Mouse (Mus musculus) embryonic facial prominence, embryonic 15.5 days (tissue): ENCODE measurements around the gene Serpina12. TPM values are rescaled to one million over a fixed set of nuclear protein-coding genes. Genes with fewer than 3 reads are reported as not detected.

Experiments used
- ATAC-seq: fragments of 200-750 bp; cut with Nextera tagmentation; 2 replicates; pipeline ENCODE4 v1.8.0; 2017; ENCODE audit warnings: low read depth, moderate TSS enrichment; ENCODE audit not compliant: insufficient number of reproducible peaks, low FRiP score, low TSS enrichment
- H3K27ac ChIP-seq: fragments of 300-500 bp; sonication (generic); replicated peaks from 2 replicates; pipeline ENCODE4 v1.5.1; 2015; ENCODE audit warnings: mild to moderate bottlenecking, inconsistent platforms
- H3K27me3 ChIP-seq: fragments of 300-500 bp; sonication (generic); 2 replicates; pipeline ENCODE4 v1.6.1; 2015; ENCODE audit warnings: inconsistent platforms
- H3K36me3 ChIP-seq: fragments of 300-500 bp; sonication (generic); 2 replicates; pipeline ENCODE4 v1.6.1; 2015; ENCODE audit warnings: mild to moderate bottlenecking, inconsistent platforms
- H3K4me1 ChIP-seq: fragments of 300-500 bp; sonication (generic); 2 replicates; pipeline ENCODE4 v1.6.1; 2015; ENCODE audit warnings: inconsistent platforms
- H3K4me2 ChIP-seq: fragments of 300-500 bp; sonication (generic); replicated peaks from 2 replicates; pipeline ENCODE4 v1.6.1; 2015; ENCODE audit warnings: mild to moderate bottlenecking, inconsistent platforms
- H3K4me3 ChIP-seq: fragments of 300-500 bp; sonication (generic); replicated peaks from 2 replicates; pipeline ENCODE4 v1.5.1; 2015; ENCODE audit warnings: mild to moderate bottlenecking, inconsistent platforms
- H3K9ac ChIP-seq: fragments of 300-500 bp; sonication (generic); 2 replicates; pipeline ENCODE4 v1.6.1; 2015; ENCODE audit warnings: inconsistent platforms
- H3K9me3 ChIP-seq: fragments of 300-500 bp; sonication (generic); replicated peaks from 2 replicates; pipeline ENCODE4 v1.6.1; 2016; ENCODE audit warnings: inconsistent platforms
- WGBS: fragments of 180-500 bp; shearing (Covaris S2); methylation state at CpG from one replicate; pipeline ENCODE4 v1.1.7; 2015; 5-methylcytosine and 5-hydroxymethylcytosine counted together
- polyA plus RNA-seq: library from polyadenylated mRNA; unstranded; fragments of >200 nt; fragmentation: Nextera tagmentation; extraction: Ambion mirVana; gene quantifications from 2 replicates; pipeline ENCODE4 v1.2.1, GENCODE M21; 2015

The Serpina12 gene
- 0.16 and 0.38 TPM in 2 replicates for polyA plus RNA-seq

GRCm38 (mm10) chr12:104044343-104044742, at the start of gene Serpina12:
Gene Serpina12, minus strand, starts transcription at chr12:104044443.
- Histone ChIP-seq H3K4me3 (no peak within 1 kb of the TSS), H3K27ac (no peak within 1 kb of the TSS), H3K27me3 (no peaks in the 10 kb centered on the region), H3K4me2 (no peak within 1 kb of the TSS), H3K9me3 (no peaks in the 10 kb centered on the region), H3K4me1 (no peaks in the 10 kb centered on the region), H3K36me3 (no peaks in the 10 kb centered on the region), H3K9ac (no peak within 1 kb of the TSS)
- no peak for ATAC-seq
- WGBS = 84% methylated on average over 7 of the region's 7 CpGs

DNA sequence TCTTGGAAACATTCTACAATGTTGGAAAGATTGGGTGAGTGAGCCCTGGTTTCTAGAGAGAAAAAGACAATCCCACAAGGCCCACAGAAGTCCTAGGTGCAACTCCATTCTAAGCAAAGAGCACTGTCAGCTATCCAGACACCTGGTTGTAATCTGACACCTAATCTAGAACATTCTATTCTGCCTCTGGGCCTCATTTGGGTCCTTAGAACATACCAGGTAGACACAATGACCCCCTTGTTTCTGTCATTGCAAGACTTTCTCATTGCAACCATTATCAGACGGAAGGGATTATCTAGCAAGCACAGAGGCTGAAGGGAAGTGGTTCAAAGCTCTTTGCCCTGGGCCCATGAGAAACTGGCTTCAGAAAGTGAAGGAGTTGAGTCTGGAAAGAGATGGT, 47.1 kb upstream of the Serpina12 start:
- ATAC-seq = no peak
- Histone ChIP-seq H3K4me2 (no peak overlapping the region), H3K36me3 (no peaks in the 10 kb centered on the region), H3K9ac (no peak overlapping the region), H3K4me3 (no peak overlapping the region), H3K27me3 (no peaks in the 10 kb centered on the region), H3K4me1 (no peaks in the 10 kb centered on the region), H3K9me3 (no peaks in the 10 kb centered on the region), H3K27ac (no peak overlapping the region)
- 68% methylated on average over 1 of the region's 1 CpGs for WGBS

DNA sequence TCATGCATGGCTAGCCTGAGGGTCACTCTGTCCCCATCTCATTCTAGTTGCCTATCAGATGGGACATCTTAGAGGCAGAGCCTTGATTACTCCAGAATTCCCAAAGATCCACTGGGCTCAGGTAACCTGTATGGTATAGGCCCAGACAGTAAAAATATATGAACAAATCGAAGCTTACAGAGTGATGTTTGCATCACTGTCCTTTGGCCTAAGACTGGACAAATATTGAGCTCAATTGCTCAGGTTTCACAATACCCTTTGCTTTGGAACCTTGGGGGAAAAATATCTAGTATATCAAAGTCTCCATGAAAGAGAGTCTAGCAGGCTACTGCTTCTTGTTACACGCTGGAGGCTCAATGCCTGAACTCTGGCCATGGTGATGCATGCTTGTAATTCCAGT, 45.9 kb upstream of the Serpina12 start:
- Histone ChIP-seq H3K27ac (no peak overlapping the region), H3K4me3 (no peak overlapping the region)
- 67% methylated on average over 2 of the region's 2 CpGs for WGBS

DNA sequence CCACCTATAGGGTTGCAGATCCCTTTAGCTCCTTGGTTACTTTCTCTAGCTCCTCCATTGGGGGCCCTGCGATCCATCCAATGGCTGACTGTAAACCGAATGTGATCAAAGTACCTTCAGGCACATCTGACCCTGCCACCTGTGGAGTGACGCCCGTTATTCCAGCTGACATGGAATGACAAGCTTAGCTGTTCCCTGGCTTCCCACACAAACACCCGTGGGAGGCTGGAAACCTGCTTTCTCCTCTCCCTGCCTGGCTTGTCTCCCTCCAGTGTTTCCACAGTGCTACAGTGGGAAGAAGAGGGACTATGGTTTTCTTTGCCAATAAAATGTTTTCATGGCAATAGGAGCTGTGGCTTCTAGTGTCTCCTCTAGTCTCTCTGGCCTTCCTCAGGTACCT, 28.0 kb upstream of the Serpina12 start:
- ATAC-seq = no peak
- no peaks in the 10 kb centered on the region for H3K36me3 ChIP-seq
- H3K4me3 ChIP-seq = no peak overlapping the region
- no peaks in the 10 kb centered on the region for H3K9me3 ChIP-seq
- no peaks in the 10 kb centered on the region for H3K27me3 ChIP-seq
- no peak overlapping the region for H3K4me2 ChIP-seq
- WGBS = 58% methylated on average over 5 of the region's 5 CpGs
- no peaks in the 10 kb centered on the region for H3K4me1 ChIP-seq
- H3K9ac ChIP-seq = no peak overlapping the region
- H3K27ac ChIP-seq = no peak overlapping the region

More for the DNA sequence above, 45.9 kb upstream of the Serpina12 start:
- H3K36me3 ChIP-seq = no peaks in the 10 kb centered on the region
- H3K9ac ChIP-seq = no peak overlapping the region
- H3K4me1 ChIP-seq = no peaks in the 10 kb centered on the region
- no peak overlapping the region for H3K4me2 ChIP-seq
- ATAC-seq = no peak
- no peaks in the 10 kb centered on the region for H3K27me3 ChIP-seq
- H3K9me3 ChIP-seq = no peaks in the 10 kb centered on the region

- Histone ChIP-seq H3K4me2 (no peak overlapping the region), H3K36me3 (no peaks in the 10 kb centered on the region), H3K4me3 (no peak overlapping the region), H3K27ac (no peak overlapping the region), H3K9me3 (no peaks in the 10 kb centered on the region), H3K27me3 (no peaks in the 10 kb centered on the region), H3K9ac (no peak overlapping the region), H3K4me1 (no peaks in the 10 kb centered on the region)
- ATAC-seq = no peak
- WGBS = 27% methylated on average over 1 of the region's 1 CpGs
These were observed 27.5 kb upstream of the Serpina12 start for GRCm38 (mm10) chr12:104071708-104072107.

GRCm38 (mm10) chr12:104069620-104070019, 25.4 kb upstream of the Serpina12 start:
- no peak for ATAC-seq
- no peak overlapping the region for H3K4me2 ChIP-seq
- no peaks in the 10 kb centered on the region for H3K36me3 ChIP-seq
- H3K4me1 ChIP-seq = no peaks in the 10 kb centered on the region
- H3K27ac ChIP-seq = no peak overlapping the region
- H3K9me3 ChIP-seq = no peaks in the 10 kb centered on the region
- no peaks in the 10 kb centered on the region for H3K27me3 ChIP-seq
- no peak overlapping the region for H3K4me3 ChIP-seq
- H3K9ac ChIP-seq = no peak overlapping the region
- 6% methylated on average over 2 of the region's 2 CpGs for WGBS

- Histone ChIP-seq H3K9ac (no peak overlapping the region), H3K36me3 (no peaks in the 10 kb centered on the region), H3K4me2 (no peak overlapping the region), H3K4me3 (peak overlapping the region; percentile 14; the same call in 1 of the 2 replicates), H3K9me3 (no peaks in the 10 kb centered on the region), H3K4me1 (no peaks in the 10 kb centered on the region), H3K27ac (no peak overlapping the region), H3K27me3 (no peaks in the 10 kb centered on the region)
- ATAC-seq = no peak
- WGBS = 27% methylated on average over 4 of the region's 4 CpGs
These were observed 23.3 kb upstream of the Serpina12 start for GRCm38 (mm10) chr12:104067549-104067948.

DNA sequence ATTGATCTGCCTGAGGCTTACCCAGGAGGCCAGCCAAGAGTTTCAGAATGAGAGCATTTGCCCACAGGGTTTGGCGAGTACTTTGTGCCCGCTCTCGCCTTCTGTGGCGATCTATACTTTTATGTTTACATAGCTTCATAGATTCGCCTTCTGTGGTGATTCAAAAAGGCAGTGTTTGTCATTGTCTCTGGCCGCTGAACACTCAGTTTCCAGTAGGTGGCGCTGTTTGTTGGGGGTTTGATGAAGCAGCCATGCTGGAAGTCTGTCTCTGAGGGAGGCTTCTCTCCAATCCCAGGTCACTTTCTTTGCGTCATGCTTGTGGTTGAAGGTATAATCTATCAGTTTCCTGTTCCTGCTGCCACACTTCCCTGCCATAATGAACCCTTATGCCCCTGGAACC, 22.0 kb upstream of the Serpina12 start:
- Histone ChIP-seq H3K9me3 (no peaks in the 10 kb centered on the region), H3K27me3 (no peaks in the 10 kb centered on the region), H3K4me3 (no peak overlapping the region), H3K4me2 (no peak overlapping the region), H3K4me1 (no peaks in the 10 kb centered on the region), H3K27ac (no peak overlapping the region), H3K9ac (no peak overlapping the region), H3K36me3 (no peaks in the 10 kb centered on the region)
- WGBS = 27% methylated on average over 8 of the region's 8 CpGs
- no peak for ATAC-seq

DNA sequence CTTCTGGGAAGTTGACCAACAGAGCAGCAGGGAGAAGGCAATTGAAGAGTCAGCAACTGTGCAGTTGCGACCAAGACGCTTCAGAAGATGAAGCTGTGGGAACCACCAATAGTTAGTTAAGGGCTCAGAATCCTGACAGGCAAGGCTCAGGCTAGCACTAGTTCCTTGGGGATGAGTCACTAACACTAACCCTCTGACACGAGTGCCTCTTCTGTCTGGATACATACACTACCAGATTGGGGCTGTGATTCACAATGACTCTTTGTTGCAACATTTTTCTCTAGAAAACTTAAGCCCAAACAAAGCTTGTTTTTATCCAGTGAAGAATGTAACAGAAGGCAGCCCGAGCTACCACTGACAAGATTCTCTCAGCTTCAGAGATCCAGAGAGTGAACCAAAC, 20.8 kb upstream of the Serpina12 start:
- H3K27me3 ChIP-seq = no peaks in the 10 kb centered on the region
- H3K36me3 ChIP-seq = no peaks in the 10 kb centered on the region
- no peak; the same call in 1 of the 2 replicates for ATAC-seq
- no peaks in the 10 kb centered on the region for H3K9me3 ChIP-seq
- H3K27ac ChIP-seq = no peak overlapping the region
- no peak overlapping the region for H3K4me2 ChIP-seq
- H3K4me1 ChIP-seq = no peaks in the 10 kb centered on the region
- no peak overlapping the region for H3K4me3 ChIP-seq
- 66% methylated on average over 4 of the region's 4 CpGs for WGBS
- no peak overlapping the region for H3K9ac ChIP-seq

DNA sequence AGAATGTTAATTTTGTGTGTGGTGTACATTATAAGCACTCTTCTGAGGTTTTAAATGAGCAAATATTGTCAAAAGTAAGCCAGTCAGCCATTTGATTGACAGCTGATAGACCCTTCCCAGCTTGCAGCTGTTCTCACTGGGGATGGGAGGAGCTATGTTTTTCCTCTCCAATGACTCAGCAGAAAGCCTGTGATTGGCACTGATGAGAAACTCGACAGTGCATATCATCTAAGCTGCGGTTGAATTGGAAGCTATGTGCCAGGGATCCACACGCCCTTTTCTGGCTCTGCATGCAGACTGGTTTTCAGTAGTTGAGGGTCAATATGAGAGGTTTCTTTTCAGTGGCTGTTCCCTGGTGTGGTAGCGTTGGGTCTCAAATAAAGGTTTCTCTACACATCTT, 20.3 kb upstream of the Serpina12 start:
- WGBS = 57% methylated on average over 4 of the region's 4 CpGs
- Histone ChIP-seq H3K4me3 (no peak overlapping the region), H3K36me3 (no peaks in the 10 kb centered on the region), H3K27ac (no peak overlapping the region), H3K9ac (no peak overlapping the region), H3K4me2 (no peak overlapping the region), H3K27me3 (no peaks in the 10 kb centered on the region), H3K9me3 (no peaks in the 10 kb centered on the region), H3K4me1 (no peaks in the 10 kb centered on the region)
- no peak for ATAC-seq

GRCm38 (mm10) chr12:104061862-104062261, 17.6 kb upstream of the Serpina12 start:
- no peaks in the 10 kb centered on the region for H3K9me3 ChIP-seq
- H3K27me3 ChIP-seq = no peaks in the 10 kb centered on the region
- H3K9ac ChIP-seq = no peak overlapping the region
- no peaks in the 10 kb centered on the region for H3K4me1 ChIP-seq
- ATAC-seq = no peak
- WGBS = 43% methylated on average over 2 of the region's 2 CpGs
- H3K36me3 ChIP-seq = no peaks in the 10 kb centered on the region
- no peak overlapping the region for H3K27ac ChIP-seq
- H3K4me3 ChIP-seq = no peak overlapping the region
- no peak overlapping the region for H3K4me2 ChIP-seq

GRCm38 (mm10) chr12:104060126-104060525, 15.9 kb upstream of the Serpina12 start:
- H3K27me3 ChIP-seq = no peaks in the 10 kb centered on the region
- 74% methylated on average over 6 of the region's 6 CpGs for WGBS

More at GRCm38 (mm10) chr12:104060126-104060525, 15.9 kb upstream of the Serpina12 start:
- Histone ChIP-seq H3K4me1 (no peaks in the 10 kb centered on the region), H3K4me3 (no peak overlapping the region), H3K36me3 (no peaks in the 10 kb centered on the region), H3K4me2 (no peak overlapping the region), H3K27ac (no peak overlapping the region), H3K9ac (no peak overlapping the region), H3K9me3 (no peaks in the 10 kb centered on the region)
- no peak for ATAC-seq
